Mouse (Mus musculus): Measurements from ENCODE around the gene Rusc2.

- no peak for TF ChIP-seq FLI1 (IDR thresholded peaks at IDR 0.05; ENCODE audit: low read length)
- no peak for TF ChIP-seq GATA1 (IDR thresholded peaks at IDR 0.05; ENCODE audit: borderline replicate concordance, low read length)
Observed at GRCm38 (mm10) chr4:43389390-43389789, 7.6 kb downstream of the Rusc2 start.

Measured in megakaryocyte, embryonic 14.5 days (primary cell).